Mouse (Mus musculus): Measurements from ENCODE around the gene Nos3.

The Nos3 gene

GRCm38 (mm10) chr5:24343977-24344436 is 20.6 kb upstream of the Nos3 start:
- in situ Hi-C loops (cut with MboI; ENCODE audit: unreplicated experiment in 2 of 2), result no loop called here

- in situ Hi-C loops (cut with MboI; ENCODE audit: unreplicated experiment in 2 of 2), result no loop called here
Measured at GRCm38 (mm10) chr5:24344477-24345051, 20.0 kb upstream of the Nos3 start.

GRCm38 (mm10) chr5:24346313-24346712 is 18.3 kb upstream of the Nos3 start:
- in situ Hi-C loops (cut with MboI; ENCODE audit: unreplicated experiment in 2 of 2), result no loop called here

- in situ Hi-C loops (cut with MboI; ENCODE audit: unreplicated experiment in 2 of 2), result no loop called here
Measured at GRCm38 (mm10) chr5:24347186-24347875, 17.3 kb upstream of the Nos3 start.

- in situ Hi-C loops (cut with MboI; ENCODE audit: unreplicated experiment in 2 of 2), result no loop called here
Measured at GRCm38 (mm10) chr5:24348128-24348527, 16.5 kb upstream of the Nos3 start.

- in situ Hi-C loops (cut with MboI; ENCODE audit: unreplicated experiment in 2 of 2), result no loop called here
Measured at GRCm38 (mm10) chr5:24348546-24348945, 16.1 kb upstream of the Nos3 start.

- in situ Hi-C loops (cut with MboI; ENCODE audit: unreplicated experiment in 2 of 2), result loop anchor here in 1 of 2 experiments (25.0 kb wide), 1 partner anchor 463 kb away; no protein-coding TSS in a partner anchor
Measured at GRCm38 (mm10) chr5:24350073-24350472, 14.5 kb upstream of the Nos3 start.

- in situ Hi-C loops (cut with MboI; ENCODE audit: unreplicated experiment in 2 of 2), result loop anchor here in 1 of 2 experiments (25.0 kb wide), 1 partner anchor 463 kb away; no protein-coding TSS in a partner anchor
Measured at GRCm38 (mm10) chr5:24350531-24351250, 13.9 kb upstream of the Nos3 start.

GRCm38 (mm10) chr5:24351278-24351677 is 13.3 kb upstream of the Nos3 start, which contains the start of gene Kcnh2:
Kcnh2 (minus strand) TSS chr5:24351604.
- in situ Hi-C loops (cut with MboI; ENCODE audit: unreplicated experiment in 2 of 2), result loop anchor here in 1 of 2 experiments (25.0 kb wide), 1 partner anchor 464 kb away; no protein-coding TSS in a partner anchor

GRCm38 (mm10) chr5:24351701-24352171 is 12.9 kb upstream of the Nos3 start:
- in situ Hi-C loops (cut with MboI; ENCODE audit: unreplicated experiment in 2 of 2), result loop anchor here in 1 of 2 experiments (25.0 kb wide), 1 partner anchor 464 kb away; no protein-coding TSS in a partner anchor

- in situ Hi-C loops (cut with MboI; ENCODE audit: unreplicated experiment in 2 of 2), result loop anchor here in 1 of 2 experiments (25.0 kb wide), 1 partner anchor 465 kb away; no protein-coding TSS in a partner anchor
Measured at GRCm38 (mm10) chr5:24352251-24352859, 12.3 kb upstream of the Nos3 start.

GRCm38 (mm10) chr5:24353327-24353726 is 11.3 kb upstream of the Nos3 start:
- in situ Hi-C loops (cut with MboI; ENCODE audit: unreplicated experiment in 2 of 2), result loop anchor here in 1 of 2 experiments (25.0 kb wide), 1 partner anchor 466 kb away; no protein-coding TSS in a partner anchor

- in situ Hi-C loops (cut with MboI; ENCODE audit: unreplicated experiment in 2 of 2), result loop anchor here (5.0 to 25.0 kb wide), 2 partner anchors 89 to 469 kb away; no protein-coding TSS in a partner anchor
Measured at GRCm38 (mm10) chr5:24356764-24357163, 7.8 kb upstream of the Nos3 start.

GRCm38 (mm10) chr5:24357461-24357860 is 7.1 kb upstream of the Nos3 start:
- in situ Hi-C loops (cut with MboI; ENCODE audit: unreplicated experiment in 2 of 2), result loop anchor here (5.0 to 25.0 kb wide), 2 partner anchors 90 to 470 kb away; no protein-coding TSS in a partner anchor

- in situ Hi-C loops (cut with MboI; ENCODE audit: unreplicated experiment in 2 of 2), result loop anchor here (10.0 to 25.0 kb wide), 2 partner anchors 276 to 474 kb away; no protein-coding TSS in a partner anchor
Measured at GRCm38 (mm10) chr5:24360792-24361454, 3.7 kb upstream of the Nos3 start.

- in situ Hi-C loops (cut with MboI; ENCODE audit: unreplicated experiment in 2 of 2), result loop anchor here (10.0 to 25.0 kb wide), 2 partner anchors 279 to 476 kb away; no protein-coding TSS in a partner anchor
Measured at GRCm38 (mm10) chr5:24363467-24363866, 1.1 kb upstream of the Nos3 start.

GRCm38 (mm10) chr5:24364061-24364460 is 549 bp upstream of the Nos3 start:
- in situ Hi-C loops (cut with MboI; ENCODE audit: unreplicated experiment in 2 of 2), result loop anchor here (10.0 to 25.0 kb wide), 2 partner anchors 279 to 477 kb away; no protein-coding TSS in a partner anchor

GRCm38 (mm10) chr5:24364963-24365362 is 353 bp downstream of the Nos3 start:
- in situ Hi-C loops (cut with MboI; ENCODE audit: unreplicated experiment in 2 of 2), result loop anchor here (10.0 to 25.0 kb wide), 2 partner anchors 280 to 478 kb away; no protein-coding TSS in a partner anchor

- in situ Hi-C loops (cut with MboI; ENCODE audit: unreplicated experiment in 2 of 2), result loop anchor here (10.0 to 25.0 kb wide), 2 partner anchors 281 to 478 kb away; no protein-coding TSS in a partner anchor
Measured at GRCm38 (mm10) chr5:24365528-24365927, 918 bp downstream of the Nos3 start.
